Mouse (Mus musculus) Muller cell, postnatal 12 days (primary cell): Measurements from ENCODE around the gene Nle1.

Experiments
- DNase-seq: peaks from one replicate; pipeline ENCODE4 v3.0.0-alpha.2; 2015; ENCODE audit errors: inconsistent ontology term

The Nle1 gene

DNA sequence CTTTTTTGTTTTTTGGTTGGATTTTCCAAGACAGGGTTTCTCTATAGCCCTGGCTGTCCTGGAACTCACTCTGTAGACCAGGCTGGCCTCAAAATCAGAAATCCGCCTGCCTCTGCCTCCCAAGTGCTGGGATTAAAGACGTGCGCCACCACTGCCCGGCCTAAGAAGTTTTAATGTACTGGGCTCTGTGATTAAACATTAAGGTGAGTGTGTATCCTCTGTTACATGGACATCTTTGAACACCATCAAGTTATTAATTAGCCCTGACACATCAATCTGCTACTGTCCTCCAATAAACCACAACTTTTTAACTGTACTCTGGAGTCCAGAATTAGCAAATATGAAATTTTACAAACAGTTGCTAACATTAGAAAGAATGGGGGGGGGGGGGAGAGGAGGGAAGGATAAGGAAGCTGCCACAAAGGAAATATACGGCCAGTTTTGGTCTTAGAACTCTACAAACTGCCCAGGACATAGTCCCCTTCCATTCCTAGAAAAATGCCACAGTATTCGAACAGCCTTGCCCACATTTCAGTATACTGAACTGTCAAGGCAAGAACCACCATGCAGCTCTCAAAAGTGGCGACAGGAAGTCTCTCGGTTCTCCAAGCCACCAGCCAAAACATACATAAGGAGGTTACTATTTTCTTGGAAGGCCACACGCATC lies 38.6 kb downstream of the Nle1 start:
- no peak for DNase-seq

DNA sequence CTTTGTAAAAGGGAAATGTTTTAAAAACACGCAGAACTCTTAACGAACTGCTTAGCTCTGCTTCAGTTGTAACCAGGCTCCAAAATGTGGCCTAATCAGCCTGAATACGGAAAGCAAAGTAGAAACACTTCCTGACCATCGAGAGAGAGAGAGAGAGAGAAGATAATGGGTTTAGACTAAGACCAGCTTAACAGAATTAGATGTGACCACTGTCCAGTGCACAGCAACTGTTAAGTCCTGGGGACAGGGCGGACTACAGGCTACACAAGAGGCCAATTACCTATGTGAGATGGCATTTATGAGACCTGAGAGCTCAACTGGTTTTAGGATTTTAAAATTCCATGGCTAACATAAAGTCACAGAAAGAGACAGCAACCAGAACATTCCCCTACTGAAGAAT lies 40.3 kb downstream of the Nle1 start:
- no peak for DNase-seq

DNA sequence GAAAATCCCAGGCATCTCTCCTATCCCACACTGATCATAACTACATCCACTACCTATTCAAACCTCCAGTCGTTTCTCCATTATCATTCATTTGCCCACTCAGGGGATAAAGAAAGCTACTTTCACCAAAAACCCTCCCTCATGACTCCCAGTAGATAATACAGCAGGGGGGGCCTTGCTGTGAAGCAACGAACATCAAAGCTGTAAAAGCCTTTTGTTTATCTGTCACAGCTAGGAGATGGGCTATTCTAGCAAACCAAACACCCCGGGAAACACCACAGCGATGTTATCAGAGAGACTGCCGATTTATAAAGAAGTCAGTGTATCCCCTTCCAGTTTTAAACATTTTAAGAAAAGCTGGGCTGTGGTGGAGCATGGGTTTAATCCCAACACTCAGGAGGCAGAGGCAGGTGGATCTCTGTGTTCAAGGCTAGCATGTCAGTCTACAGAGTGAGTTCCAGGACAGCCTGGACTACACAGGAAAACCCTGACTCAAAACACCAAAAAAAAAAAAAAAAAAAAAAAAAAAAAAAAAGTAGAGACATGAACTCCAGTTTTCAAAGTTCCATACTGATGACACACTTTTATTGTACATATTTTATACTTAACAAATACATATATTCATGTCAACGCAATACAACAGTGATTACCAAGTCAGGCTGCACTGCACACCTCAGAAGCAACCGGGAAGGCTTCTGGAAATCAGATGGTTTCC lies 41.2 kb downstream of the Nle1 start:
- no peak for DNase-seq

DNA sequence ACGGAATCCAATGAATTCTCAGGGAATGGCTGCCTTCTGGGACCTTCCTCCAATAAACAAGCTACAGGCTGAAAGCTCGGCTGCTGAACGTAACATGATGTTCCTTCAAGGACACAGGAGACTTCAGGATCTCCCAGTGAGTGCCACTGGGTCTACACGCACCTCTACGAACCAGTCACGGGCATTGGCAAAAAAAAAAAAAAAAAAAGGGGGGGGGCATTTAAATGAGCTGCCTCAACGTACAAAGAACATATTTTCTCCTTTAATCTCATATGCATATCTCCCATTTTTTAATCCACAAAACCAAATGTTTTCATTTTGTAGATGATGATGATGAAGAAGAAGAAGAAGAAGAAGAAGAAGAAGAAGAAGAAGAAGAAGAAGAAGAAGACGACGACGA lies 42.3 kb downstream of the Nle1 start:
- DNase-seq = no peak

DNA sequence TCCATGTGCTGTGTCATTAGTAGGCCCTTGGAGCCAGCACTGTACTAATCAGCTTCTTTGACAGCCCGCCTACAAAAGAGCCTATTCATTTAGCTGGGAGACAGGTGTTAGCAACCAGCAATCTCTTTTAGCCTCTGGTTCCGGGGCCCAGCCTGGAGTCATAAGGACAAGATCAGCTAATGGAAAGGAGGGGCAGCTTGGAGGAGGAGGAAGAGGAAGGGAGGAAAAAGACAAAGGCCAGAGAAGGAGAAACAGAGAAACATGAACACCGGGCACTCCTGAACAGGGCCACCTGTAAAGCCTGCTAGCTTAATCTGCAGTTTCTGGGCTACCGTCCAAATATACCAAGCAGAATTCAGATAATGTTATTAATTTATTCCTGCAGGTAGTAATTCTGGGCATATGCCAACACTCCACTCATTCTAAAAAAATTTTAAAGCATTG lies 44.7 kb downstream of the Nle1 start:
- DNase-seq = no peak

DNA sequence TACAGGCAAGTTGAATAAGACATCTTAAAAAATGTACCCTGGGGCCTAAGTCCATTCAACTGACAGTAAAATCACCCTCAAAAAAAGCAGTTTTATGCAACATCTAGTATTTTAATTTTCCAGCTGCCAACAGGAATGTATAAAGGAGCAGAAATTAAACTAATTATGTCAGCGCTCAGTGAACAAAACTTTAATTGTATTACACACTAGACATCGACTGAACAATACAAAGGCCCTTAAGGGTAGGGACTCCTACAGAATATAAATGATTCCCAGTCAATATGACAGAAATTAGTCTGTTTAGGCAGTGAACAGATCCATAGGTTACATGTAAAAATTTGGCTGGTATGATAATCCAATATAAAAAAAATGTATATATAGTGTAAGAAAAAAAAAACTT lies 45.2 kb downstream of the Nle1 start:
- DNase-seq = no peak

DNA sequence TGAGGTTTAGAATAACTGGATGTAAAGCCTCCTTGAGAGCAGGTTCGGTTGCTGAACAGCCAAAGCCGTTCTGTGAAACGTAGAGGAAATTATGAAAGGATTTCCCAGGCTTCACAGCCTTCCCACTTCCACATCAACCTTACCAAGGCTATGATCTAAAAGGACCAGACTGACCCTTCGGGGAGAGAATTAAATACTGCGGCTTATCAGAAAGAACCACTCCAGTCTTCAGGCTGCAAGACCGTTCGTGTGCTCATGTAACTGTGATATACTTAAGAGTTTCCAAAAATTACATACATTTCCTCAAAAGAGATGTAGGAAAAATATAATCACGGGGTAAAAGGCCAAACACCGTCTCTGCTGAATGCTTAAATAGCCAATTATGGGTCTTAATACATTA lies 45.6 kb downstream of the Nle1 start:
- no peak for DNase-seq

DNA sequence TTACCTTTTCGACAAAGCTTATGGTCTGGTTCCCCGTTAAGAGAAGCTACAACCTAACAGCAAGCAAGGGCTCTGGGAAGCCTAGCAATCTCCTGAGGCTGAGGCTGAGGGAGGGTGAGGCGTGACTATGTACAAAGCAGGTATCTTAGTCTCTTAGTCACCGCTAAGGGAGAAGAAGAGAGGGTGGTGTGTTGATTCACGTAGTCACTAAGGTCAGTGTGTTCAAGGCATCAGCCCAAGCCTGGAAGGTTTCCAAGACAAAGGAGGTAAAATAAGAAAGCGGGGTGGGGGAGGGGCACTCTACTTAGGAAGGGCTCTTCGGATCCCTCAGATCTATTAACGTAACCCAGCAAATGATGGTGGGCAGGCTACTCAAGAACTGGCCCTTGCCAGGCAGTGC lies 46.7 kb downstream of the Nle1 start:
- no peak for DNase-seq

DNA sequence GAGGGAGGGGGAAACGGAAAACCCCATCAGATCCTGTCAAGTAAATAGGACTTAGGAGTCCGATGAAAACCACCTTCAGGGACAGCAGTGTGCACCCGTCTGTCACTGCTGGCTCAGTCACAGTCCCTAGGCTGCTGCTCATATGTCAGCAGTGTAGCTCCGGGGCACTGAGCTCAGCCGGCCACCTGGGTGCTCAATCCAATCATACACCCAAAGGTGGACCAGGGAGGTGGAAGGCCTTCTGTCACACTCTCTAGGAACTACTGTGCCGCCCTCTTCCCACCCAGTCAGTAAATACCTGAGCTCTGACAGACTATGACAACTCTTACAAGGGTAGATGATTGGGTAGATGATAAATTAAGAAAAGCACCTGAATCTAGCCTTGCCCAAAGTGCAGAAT lies 47.5 kb downstream of the Nle1 start:
- DNase-seq = no peak

DNA sequence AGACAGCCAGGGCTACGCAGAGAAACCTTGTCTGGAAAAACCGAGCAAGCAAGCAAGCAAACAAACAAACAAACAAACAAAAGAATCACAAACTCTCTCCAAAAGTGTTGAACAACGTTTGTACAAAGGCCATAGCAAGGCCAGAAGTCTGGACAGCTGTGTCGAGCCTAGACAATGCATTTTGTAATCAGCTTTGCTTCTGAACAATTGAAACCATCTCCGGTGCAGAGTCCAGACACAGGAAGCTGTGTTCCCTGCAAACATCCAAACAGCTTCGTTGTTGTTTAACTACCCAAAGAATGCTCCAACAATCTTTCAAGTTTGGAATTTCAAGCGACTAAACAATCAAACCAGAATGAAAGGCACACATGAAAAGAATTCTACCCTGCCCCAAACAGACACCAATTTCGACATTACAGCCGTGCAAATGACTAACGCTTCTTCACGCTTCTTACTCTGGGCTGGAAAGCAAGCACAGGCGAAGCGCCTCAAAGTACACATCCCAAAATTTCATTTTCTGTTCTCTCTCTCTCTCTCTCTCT lies 50.8 kb downstream of the Nle1 start:
- no peak for DNase-seq

DNA sequence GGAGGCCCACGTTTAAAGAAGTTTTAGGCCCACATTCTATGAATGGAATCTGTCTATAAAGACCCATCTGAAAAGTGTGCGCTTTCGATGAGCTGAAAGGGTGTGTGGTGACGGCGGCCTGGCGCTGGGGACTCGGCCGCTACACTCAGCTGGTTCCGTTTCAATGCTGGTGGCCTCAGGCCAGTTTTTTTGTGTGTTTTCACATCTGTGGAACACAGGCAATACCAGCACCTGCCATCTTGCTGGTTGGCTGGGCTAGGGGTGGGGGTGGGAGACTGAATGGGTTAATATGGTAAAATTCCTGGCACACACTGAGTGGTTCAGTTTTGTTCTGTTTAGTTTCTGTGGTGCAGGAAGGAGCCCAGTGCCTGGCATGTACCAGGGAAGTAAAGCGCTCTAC lies 52.2 kb downstream of the Nle1 start:
- no peak for DNase-seq

DNA sequence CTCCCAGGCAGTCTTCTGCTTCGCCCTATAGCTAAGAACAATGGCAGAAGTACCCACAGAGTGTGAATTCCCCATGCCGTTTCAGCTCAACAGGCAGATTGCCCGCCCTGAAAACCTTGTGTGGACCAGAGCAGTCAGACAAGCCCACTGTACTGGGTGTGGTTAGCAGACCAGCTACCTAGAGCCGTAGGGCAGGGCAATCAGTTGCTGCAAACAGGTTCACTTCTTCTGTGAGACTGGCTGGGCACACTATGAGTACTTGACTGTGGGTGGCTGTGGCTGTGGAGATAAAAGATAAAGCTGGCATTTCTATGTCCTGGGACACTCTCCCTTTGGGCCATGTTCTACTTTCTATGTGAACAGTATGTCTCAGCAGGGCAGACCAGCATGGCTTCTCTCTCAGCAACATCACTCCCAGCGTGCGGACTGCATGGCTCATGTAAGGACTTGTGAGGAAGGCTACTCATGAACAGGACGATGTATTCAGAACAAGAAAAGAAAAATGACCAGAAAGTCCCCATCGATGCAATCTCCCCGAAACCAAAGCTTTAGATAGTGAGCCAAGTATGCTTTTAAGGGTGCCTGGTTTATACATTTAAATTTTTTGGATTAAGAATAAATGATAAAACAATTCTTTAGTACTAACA lies 52.8 kb downstream of the Nle1 start:
- DNase-seq = no peak

DNA sequence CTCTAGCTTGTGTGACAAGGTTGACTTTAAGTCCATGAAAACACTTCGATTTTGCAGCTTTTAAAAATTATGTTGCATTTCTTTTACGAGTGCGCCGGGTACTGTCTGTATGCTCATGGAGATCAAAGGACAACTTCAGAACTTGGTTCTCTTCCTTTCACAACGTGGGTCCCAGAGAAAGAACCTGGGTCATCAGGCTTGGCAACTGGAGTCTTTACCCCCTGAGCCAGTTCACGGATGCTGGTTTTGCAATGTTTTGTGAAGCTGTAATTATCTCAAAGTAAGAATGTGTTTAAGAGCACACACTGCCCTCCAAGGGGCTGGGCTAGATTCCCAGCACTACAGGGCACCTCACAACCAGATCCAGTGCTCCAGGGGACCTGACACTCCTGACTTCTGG lies 54.1 kb downstream of the Nle1 start:
- no peak for DNase-seq

DNA sequence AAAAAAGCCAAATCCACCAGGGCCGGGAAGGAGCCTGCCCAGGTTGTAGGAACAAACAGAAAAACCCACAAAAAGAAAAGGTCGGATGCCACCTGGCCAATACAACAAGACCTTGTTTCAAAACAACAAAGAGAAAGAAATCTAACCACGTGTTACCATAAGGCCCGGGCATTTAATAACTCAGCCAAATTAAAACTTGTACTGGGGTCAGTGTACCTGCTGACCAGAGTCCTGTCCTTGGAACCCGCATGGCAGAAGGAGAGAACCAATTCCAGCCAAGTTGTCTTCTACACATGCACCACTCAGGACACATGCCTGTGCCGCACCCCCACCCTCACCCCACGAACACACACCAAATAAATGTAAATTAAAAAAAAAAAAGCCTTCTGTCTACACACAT lies 55.3 kb downstream of the Nle1 start:
- DNase-seq = no peak

DNA sequence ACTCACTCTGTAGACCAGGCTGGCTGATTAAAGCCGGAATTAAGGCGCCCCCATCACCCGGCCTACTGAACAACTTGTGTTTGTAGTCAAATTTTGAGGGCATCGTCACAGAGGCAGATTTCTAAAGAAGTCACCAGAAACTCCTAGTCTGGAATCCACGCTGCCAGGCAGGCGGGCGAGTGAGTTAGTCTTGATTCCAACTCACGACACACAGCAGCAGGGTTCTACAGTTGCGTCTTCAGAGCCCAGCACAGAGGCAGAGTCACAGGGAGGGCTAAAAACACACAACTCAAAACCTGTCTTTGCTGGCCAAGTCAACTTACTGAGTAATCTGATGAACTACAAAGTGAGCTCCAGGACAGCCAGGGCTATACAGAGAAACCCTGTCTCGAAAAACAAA lies 55.7 kb downstream of the Nle1 start:
- no peak for DNase-seq

DNA sequence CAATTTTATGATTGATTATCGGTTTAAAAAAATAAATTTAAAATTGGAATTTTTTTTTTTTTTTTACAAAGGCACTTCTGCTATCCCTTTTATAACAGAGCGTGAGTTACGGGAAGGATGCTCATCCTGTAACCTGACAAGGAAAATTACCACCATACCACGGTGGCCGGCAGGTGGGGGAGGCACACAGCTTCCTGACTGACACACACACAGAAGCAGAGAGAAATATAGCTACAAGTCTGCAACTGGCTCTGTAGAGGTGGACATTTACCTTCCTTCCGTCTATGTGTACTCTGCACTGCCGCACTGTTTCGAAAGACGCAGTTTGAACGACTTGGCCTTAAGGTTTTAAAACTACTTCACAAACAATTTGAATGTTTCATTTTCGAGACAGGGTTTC lies 56.1 kb downstream of the Nle1 start:
- DNase-seq = no peak
